Mouse (Mus musculus) left cerebral cortex, postnatal 10 days (tissue): ENCODE results near the gene Hectd4. TPM values are rescaled to one million over a fixed set of nuclear protein-coding genes. Genes with fewer than 3 reads are reported as not detected.
"Not testable (repeated sequence)": the region's sequence is repeated elsewhere in the genome, so short reads cannot be mapped to it uniquely, and the experiment has no call there.

ENCODE experiments used
- DNase-seq, 2 experiments: peaks; one replicate each; pipeline ENCODE4 v3.0.0; 2021 to 2022; ENCODE audit warnings: low spot score in 2 of 2, mixed read lengths in 1 of 2; ENCODE audit errors: extremely low spot score in 1 of 2
- intact Hi-C: fragments of 180-260 bp; cut with DNase I; formaldehyde crosslinking; loops from one replicate; pipeline ENCODE4 v1.15.1; 2025
- total RNA-seq, 2 experiments: library from RNA; stranded (reverse); gene quantifications; 2 replicates each; pipeline ENCODE4 v1.2.3; 2021

The Hectd4 gene
- total RNA-seq, 2 experiments from 2014 or later: 222 to 247 TPM

DNA sequence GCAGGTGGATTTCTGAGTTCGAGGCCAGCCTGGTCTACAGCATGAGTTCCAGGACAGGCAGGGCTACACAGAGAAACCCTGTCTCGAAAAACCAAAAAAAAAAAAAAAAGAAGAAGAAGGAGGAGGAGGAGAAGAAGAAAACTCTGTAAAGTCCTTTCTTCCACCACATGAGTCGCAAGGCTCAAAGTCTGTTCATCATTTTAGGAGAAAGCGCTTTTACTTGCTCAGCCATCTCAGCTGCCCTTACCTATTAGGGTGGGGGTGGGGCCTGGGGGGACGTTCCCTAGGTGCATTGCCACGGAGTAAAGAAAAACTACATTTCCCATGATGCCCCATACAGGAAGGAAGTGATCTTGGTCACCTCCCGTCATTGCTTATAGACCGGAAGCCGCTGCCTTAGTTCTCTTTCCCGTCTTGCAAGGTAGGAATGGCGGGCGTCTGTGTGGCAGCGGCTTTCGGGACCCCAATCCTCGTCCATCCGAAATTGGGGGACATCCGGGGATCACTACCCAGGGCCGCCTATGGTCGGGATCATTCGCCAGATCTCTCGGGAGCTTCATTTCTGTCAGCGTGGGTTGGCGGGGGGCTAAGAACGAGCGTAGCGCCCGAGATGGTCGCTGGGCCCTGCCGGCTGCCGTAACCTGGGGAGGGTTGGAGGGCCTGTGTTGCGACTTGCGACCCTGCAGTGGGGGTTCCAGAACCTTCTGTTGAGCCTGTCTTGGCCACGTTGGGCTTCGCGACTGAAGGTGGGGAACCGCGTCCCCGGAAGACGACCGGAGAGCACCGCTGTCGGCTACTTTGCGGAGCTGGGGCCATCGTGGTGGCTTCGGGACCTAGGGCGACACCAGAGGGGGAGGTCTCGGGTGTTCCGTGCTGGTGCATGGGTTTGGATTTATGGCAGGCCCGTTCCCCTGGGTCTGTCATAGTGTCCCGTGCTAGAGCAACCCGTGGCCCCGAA is 15.6 kb upstream of the Hectd4 start, which contains the start of gene Rpl6:
Gene Rpl6 (plus strand): TSS at position 350 of the 958 bp plus-strand sequence.
- intact Hi-C loops: no loop called here
- peak; percentile 82 to 87 for DNase-seq

DNA sequence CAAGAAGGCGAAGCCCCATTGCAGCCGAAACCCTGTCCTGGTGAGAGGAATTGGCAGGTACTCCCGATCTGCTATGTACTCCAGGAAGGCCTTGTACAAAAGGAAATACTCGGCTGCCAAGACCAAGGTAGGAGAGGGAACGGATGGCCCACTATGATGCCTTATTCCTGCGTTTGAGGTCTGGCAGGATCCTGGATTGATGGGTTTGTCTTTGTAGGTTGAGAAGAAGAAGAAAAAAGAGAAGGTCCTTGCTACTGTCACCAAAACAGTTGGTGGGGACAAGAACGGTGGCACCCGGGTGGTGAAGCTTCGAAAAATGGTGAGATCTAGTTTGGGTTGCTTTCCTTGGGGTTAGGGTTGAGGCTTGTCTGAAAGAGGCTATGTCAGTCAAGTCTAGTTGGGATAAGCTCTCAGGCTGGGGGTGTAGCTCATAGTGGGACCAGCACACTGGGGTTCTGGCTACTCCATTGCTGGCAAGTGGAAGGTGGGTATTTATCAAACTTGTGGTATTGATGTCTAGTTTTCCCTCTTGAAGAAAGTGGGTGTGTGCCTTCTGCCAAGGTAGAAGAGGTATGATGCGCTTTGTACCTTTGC is 14.4 kb upstream of the Hectd4 start:
- intact Hi-C loops: not testable (repeated sequence)

DNA sequence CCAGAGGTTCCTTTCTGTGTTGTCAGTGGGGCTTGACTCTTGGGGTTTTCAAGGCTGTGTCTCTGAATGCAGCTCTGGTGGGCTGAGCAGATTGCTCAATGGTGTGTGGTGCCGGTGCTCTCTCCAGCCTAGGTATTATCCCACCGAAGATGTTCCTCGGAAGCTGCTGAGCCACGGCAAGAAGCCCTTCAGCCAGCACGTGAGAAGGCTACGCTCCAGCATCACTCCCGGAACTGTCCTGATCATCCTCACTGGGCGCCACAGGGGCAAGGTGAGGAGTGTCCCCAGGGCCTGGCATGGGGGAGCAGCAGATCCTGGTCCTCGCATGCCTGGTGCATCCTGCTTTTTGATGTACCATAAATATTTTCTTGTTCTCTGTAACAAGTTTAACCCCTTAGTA is 13.5 kb upstream of the Hectd4 start:
- no peak for DNase-seq
- intact Hi-C loops: no loop called here

More for the DNA sequence above, 14.4 kb upstream of the Hectd4 start:
- not testable (repeated sequence) for DNase-seq

- intact Hi-C loops: no loop called here
- DNase-seq: no peak
These were observed 13.0 kb upstream of the Hectd4 start for GRCm38 (mm10) chr5:121206984-121207383.

DNA sequence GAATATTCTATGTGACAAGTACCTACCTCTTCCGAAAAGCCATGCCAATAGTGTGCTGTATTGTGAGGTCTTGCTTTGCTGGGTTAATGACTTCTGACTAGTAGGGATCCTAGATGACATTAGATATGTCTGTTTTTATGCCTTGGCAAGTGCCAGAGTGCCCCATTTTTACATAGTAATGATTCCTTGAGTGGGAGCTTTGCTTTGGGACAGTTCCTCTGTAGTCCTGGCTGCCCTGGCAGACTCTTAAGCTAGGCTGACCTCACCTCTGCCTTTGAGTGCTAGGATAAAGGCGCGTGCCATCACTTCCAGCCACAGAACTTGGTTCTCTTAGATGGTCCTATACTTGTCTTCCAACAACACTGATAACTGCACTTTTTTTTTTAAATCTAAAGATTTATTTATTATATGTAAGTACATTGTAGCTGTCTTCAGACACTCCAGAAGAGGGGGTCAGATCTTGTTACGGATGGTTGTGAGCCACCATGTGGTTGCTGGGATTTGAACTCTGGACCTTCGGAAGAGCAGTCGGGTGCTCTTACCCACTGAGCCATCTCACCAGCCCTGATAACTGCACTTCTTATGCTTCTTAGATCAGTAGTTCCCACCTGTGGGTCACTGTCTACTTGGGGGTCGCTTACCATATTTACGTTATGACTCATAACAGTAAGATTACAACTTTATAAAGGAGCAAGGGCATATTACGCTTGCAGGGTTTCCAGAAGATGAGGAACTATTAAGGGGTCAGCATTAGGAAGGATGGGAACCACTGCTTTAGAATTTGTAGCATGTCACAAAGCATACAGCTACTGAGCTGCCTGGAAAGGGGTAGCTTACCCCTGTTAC is 10.0 kb upstream of the Hectd4 start:
- no peak for DNase-seq
- intact Hi-C loops: no loop called here

DNA sequence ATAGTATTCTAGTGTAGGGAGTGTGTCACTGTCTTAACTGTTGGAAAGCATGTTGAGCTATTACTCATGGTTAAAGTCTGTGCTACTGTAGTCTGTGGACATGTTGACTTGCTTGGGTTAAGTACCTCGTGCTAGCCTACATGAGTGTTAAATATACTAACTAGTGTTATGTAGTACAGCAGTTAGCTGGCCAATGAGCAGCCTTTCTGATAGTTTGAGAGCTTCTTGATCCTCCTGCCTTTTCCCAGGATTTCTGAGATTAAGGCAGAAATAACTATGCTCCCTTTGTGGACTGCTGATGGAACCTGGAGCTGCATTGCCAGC is 9.5 kb upstream of the Hectd4 start:
- no peak for DNase-seq
- intact Hi-C loops: no loop called here

DNA sequence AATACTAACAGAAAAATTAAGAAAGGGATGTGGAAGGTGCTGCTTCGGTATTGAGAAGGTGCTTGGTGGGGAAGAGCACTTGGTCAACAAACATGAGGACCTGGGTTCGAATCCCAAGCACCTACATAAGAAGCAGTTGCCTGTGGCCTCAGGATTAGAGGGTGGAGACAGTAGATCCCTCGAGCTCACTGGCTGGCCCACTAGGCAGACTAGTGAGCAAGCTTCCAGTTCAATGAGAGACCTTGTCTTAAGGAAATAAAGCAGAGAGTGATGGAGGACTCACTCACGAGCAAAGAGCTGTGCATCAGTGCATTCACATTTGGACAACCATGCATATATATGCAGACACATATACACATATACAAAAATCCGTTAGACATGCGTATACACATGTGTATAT is 7.9 kb upstream of the Hectd4 start:
- DNase-seq: no peak
- intact Hi-C loops: no loop called here

GRCm38 (mm10) chr5:121214707-121215106 is 5.3 kb upstream of the Hectd4 start:
- no peak for DNase-seq
- intact Hi-C loops: loop anchor here (5.0 kb wide), 1 partner anchor 53 kb away; no protein-coding TSS in a partner anchor

DNA sequence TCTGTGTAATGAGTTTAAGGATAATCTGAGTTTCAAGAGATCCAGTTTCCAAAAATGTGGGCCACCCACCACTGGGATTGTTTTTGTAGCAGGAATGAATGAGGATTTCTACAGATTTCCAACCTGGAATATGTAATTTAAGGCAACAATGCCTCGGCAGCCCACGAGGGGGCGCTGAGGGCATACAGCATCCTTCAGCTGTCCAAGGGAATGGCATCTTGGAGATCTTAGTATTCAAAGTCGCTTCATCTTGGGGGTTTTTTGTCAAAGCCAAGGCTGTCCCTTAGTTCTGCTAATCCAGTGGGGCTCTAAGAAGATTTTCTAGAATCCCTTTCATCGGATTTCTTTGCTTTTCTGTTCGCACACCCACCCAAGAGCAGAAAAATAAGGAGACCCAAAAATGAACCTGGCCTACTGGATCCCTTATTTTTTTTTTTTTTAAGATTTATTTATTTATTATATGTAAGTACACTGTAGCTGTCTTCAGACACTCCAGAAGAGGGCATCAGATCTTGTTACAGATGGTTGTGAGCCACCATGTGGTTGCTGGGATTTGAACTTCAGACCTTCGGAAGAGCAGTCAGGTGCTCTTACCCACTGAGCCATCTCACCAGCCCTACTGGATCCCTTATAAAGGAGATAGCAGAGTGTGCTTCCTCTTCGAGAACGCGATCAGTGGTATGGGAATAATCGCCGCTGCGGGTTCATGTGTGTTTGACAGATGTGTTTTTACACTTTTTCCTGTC is 4.5 kb upstream of the Hectd4 start:
- peak; percentile 63 to 70 for DNase-seq
- intact Hi-C loops: loop anchor here (5.0 kb wide), 1 partner anchor 52 kb away; no protein-coding TSS in a partner anchor

DNA sequence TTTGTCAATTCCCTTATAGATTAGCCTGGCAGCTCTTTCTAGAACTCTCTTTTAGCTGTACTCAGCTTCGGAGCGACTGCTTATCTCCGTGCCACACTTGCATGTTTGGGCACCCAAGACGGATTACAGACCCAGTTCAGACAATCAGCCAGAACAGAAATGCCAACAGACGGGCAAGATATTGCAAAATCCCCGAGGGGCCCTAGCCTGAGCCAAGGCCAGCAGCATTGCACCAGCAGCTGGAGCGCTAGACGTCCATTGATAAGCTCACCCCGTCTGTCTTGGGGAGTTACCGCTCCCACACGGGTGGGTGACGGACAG is 3.9 kb upstream of the Hectd4 start:
- intact Hi-C loops: loop anchor here (5.0 kb wide), 1 partner anchor 51 kb away; no protein-coding TSS in a partner anchor
- no peak for DNase-seq

GRCm38 (mm10) chr5:121216584-121217312 is 3.3 kb upstream of the Hectd4 start:
- DNase-seq: not testable (repeated sequence)
- intact Hi-C loops: loop anchor here (5.0 kb wide), 1 partner anchor 51 kb away; no protein-coding TSS in a partner anchor

DNA sequence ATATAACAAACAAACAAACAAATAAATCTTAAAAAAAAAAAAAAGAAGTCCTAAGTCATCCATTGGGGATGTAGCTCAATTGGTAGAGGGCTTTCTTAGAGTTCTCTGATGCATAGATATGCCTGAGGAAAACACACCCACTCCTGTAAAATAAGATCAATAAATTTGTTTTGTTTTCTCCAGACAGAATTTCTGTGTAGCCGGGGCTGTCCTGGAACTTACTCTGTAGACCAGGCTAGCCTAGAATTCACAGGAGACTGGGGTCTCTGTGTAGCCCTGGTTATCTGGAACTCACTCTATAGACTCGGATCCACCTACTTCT is 2.7 kb upstream of the Hectd4 start:
- intact Hi-C loops: loop anchor here (5.0 kb wide), 1 partner anchor 50 kb away; no protein-coding TSS in a partner anchor
- DNase-seq: no peak

GRCm38 (mm10) chr5:121219190-121219589 is 829 bp upstream of the Hectd4 start:
- no peak for DNase-seq
- intact Hi-C loops: loop anchor here (5.0 kb wide), 1 partner anchor 48 kb away; no protein-coding TSS in a partner anchor

- DNase-seq: peak in 1 of 2 experiments; percentile 62
- intact Hi-C loops: loop anchor here (5.0 kb wide), 1 partner anchor 166 kb away; the partner anchor contains the start of gene Trafd1
These were observed 798 bp downstream of the Hectd4 start for GRCm38 (mm10) chr5:121220732-121221301.

GRCm38 (mm10) chr5:121221328-121221850 is 1.4 kb downstream of the Hectd4 start:
- intact Hi-C loops: loop anchor here (5.0 kb wide), 1 partner anchor 166 kb away; the partner anchor contains the start of gene Trafd1
- no peak for DNase-seq

DNA sequence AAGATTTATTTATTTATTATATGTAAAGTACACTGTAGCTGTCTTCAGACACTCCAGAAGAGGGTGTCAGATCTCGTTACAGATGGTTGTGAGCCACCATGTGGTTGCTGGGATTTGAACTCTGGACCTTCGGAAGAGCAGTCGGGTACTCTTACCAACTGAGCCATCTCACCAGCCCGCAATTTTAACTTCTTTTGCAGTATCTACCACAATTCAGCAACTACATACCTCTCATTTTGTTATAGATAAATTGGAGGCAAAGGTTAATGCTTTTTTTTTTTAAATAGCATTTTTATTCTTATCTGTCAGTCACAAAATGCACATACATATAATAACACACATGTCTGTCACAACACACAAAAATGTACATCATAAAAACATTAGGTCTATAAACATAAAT is 4.0 kb downstream of the Hectd4 start:
- DNase-seq: not testable (repeated sequence)
- intact Hi-C loops: loop anchor here (5.0 kb wide), 1 partner anchor 163 kb away; the partner anchor contains the start of gene Trafd1

- intact Hi-C loops: loop anchor here (5.0 kb wide), 1 partner anchor 162 kb away; the partner anchor contains the start of gene Trafd1
- DNase-seq: no peak
These were observed 4.8 kb downstream of the Hectd4 start for GRCm38 (mm10) chr5:121224856-121225255.
